Mouse (Mus musculus): ENCODE measurements at regions not wholly inside any gene's neighbourhood (a gene's known extent, or its start where the extent isn't known, plus 50 kb on each side); places are given as distances from the start of the nearest gene placed in this dataset.

GRCm38 (mm10) chr6:143412721-143413120 is 245.7 kb downstream of the Etnk1 start:
- no peak for DNase-seq (ENCODE audit: low spot score)
- WGBS: 95% methylated on average over 6 of the region's 6 CpGs

GRCm38 (mm10) chr6:143414590-143415382 is 247.8 kb downstream of the Etnk1 start:
- no peak overlapping the region for H3K4me3 ChIP-seq (ENCODE audit: low read depth, low read length)
- H3K4me1 ChIP-seq (ENCODE audit: control insufficient read depth, insufficient read depth, low read length): no peaks in the 10 kb centered on the region
- 85% methylated on average over 27 of the region's 27 CpGs for WGBS
- DNase-seq (ENCODE audit: low spot score): peak; percentile 67
- no peaks in the 10 kb centered on the region for H3K27me3 ChIP-seq (replicated peaks; ENCODE audit: control insufficient read depth, insufficient read depth, low read length)
- ATAC-seq: no peak
- no peak overlapping the region for H3K4me2 ChIP-seq (ENCODE audit: low read length)
- H3K9me3 ChIP-seq (replicated peaks; ENCODE audit: control insufficient read depth, low read length): no peaks in the 10 kb centered on the region; the same call in 1 of the 2 replicates
- no peaks in the 10 kb centered on the region for H3K36me3 ChIP-seq (ENCODE audit: control insufficient read depth, insufficient read depth, low read length)
- H3K9ac ChIP-seq (ENCODE audit: low read length): no peak overlapping the region
- peak overlapping the region; percentile 60; the same call in 1 of the 2 replicates for H3K27ac ChIP-seq (ENCODE audit: low read depth, low read length)

More at GRCm38 (mm10) chr6:143412721-143413120, 245.7 kb downstream of the Etnk1 start:
- no peaks in the 10 kb centered on the region; the same call in 1 of the 2 replicates for H3K9me3 ChIP-seq (replicated peaks; ENCODE audit: control insufficient read depth, low read length)
- ATAC-seq: no peak
- no peaks in the 10 kb centered on the region for H3K4me1 ChIP-seq (ENCODE audit: control insufficient read depth, insufficient read depth, low read length)
- no peak overlapping the region for H3K27ac ChIP-seq (ENCODE audit: low read depth, low read length)
- no peaks in the 10 kb centered on the region for H3K27me3 ChIP-seq (replicated peaks; ENCODE audit: control insufficient read depth, insufficient read depth, low read length)
- no peak overlapping the region for H3K4me3 ChIP-seq (ENCODE audit: low read depth, low read length)
- H3K36me3 ChIP-seq (ENCODE audit: control insufficient read depth, insufficient read depth, low read length): no peaks in the 10 kb centered on the region
- H3K9ac ChIP-seq (ENCODE audit: low read length): no peak overlapping the region
- H3K4me2 ChIP-seq (ENCODE audit: low read length): no peak overlapping the region

DNA sequence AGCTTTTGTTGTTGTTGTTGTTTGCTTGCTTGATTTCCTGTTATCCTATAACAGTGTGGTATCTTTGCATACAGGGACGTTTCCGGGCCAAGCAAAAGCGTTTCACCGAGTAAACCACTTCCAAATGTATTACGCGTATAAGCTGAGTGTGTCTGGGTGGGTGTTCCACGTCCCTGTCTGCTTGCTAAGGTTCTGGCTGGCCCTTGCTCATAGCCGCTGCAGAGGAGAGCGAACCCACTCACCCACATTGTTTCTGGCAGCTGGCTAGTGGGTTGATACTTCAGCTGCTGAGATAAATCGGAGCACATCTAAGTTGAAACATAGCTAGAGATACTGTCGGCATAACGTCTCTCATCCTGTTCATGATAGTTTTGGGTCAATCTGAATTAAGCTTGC is 248.4 kb downstream of the Etnk1 start:
- no peaks in the 10 kb centered on the region for H3K27me3 ChIP-seq (replicated peaks; ENCODE audit: control insufficient read depth, insufficient read depth, low read length)
- H3K9me3 ChIP-seq (replicated peaks; ENCODE audit: control insufficient read depth, low read length): no peaks in the 10 kb centered on the region; the same call in 1 of the 2 replicates
- no peak overlapping the region for H3K4me3 ChIP-seq (ENCODE audit: low read depth, low read length)
- H3K9ac ChIP-seq (ENCODE audit: low read length): no peak overlapping the region
- WGBS: 93% methylated on average over 12 of the region's 12 CpGs
- H3K4me1 ChIP-seq (ENCODE audit: control insufficient read depth, insufficient read depth, low read length): no peaks in the 10 kb centered on the region
- ATAC-seq (no peak), DNase-seq (ENCODE audit: low spot score) (no peak)
- no peaks in the 10 kb centered on the region for H3K36me3 ChIP-seq (ENCODE audit: control insufficient read depth, insufficient read depth, low read length)
- no peak overlapping the region for H3K4me2 ChIP-seq (ENCODE audit: low read length)
- H3K27ac ChIP-seq (ENCODE audit: low read depth, low read length): peak overlapping the region; percentile 60; the same call in 1 of the 2 replicates

DNA sequence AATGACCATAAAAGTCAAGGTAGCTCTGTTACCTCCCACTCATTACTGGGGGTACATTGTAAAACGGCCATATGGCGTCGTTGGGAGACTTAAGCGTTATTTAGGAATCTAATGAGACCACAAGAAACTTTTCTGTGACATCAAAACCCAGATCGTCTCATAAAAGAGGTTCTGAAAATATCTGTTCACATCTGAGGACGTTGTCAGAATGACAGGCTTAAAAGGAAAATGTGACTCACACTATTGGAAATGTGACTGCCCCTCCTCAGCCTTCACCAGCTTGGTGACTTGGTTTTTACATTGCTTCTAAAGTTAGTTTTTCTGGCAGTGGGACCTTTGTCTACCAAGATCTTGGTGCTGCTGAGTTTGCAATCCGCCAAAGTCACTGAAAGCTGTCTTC is 252.9 kb downstream of the Etnk1 start:
- Histone ChIP-seq H3K27ac (ENCODE audit: low read depth, low read length) (no peak overlapping the region), H3K27me3 (replicated peaks; ENCODE audit: control insufficient read depth, insufficient read depth, low read length) (no peaks in the 10 kb centered on the region), H3K9ac (ENCODE audit: low read length) (no peak overlapping the region), H3K9me3 (replicated peaks; ENCODE audit: control insufficient read depth, low read length) (no peaks in the 10 kb centered on the region; the same call in 1 of the 2 replicates), H3K4me2 (ENCODE audit: low read length) (no peak overlapping the region), H3K36me3 (ENCODE audit: control insufficient read depth, insufficient read depth, low read length) (no peaks in the 10 kb centered on the region), H3K4me1 (ENCODE audit: control insufficient read depth, insufficient read depth, low read length) (no peaks in the 10 kb centered on the region), H3K4me3 (ENCODE audit: low read depth, low read length) (no peak overlapping the region)
- 85% methylated on average over 7 of the region's 7 CpGs for WGBS
- ATAC-seq: no peak
- DNase-seq (ENCODE audit: low spot score): no peak

- no peak for ATAC-seq
- no peaks in the 10 kb centered on the region for H3K27me3 ChIP-seq (replicated peaks; ENCODE audit: control insufficient read depth, insufficient read depth, low read length)
- no peak overlapping the region for H3K4me2 ChIP-seq (ENCODE audit: low read length)
- 89% methylated on average over 14 of the region's 14 CpGs for WGBS
- no peak for DNase-seq (ENCODE audit: low spot score)
- H3K4me3 ChIP-seq (ENCODE audit: low read depth, low read length): no peak overlapping the region
- no peak overlapping the region for H3K9ac ChIP-seq (ENCODE audit: low read length)
- no peak overlapping the region for H3K27ac ChIP-seq (ENCODE audit: low read depth, low read length)
- no peaks in the 10 kb centered on the region for H3K4me1 ChIP-seq (ENCODE audit: control insufficient read depth, insufficient read depth, low read length)
- no peaks in the 10 kb centered on the region for H3K9me3 ChIP-seq (replicated peaks; ENCODE audit: control insufficient read depth, low read length)
- no peaks in the 10 kb centered on the region for H3K36me3 ChIP-seq (ENCODE audit: control insufficient read depth, insufficient read depth, low read length)
Observed at GRCm38 (mm10) chr6:143423026-143423425, 256.0 kb downstream of the Etnk1 start.

GRCm38 (mm10) chr6:143425182-143425829 is 258.3 kb downstream of the Etnk1 start:
- Histone ChIP-seq H3K27ac (ENCODE audit: low read depth, low read length) (no peak overlapping the region), H3K4me3 (ENCODE audit: low read depth, low read length) (no peak overlapping the region), H3K9ac (ENCODE audit: low read length) (no peak overlapping the region), H3K27me3 (replicated peaks; ENCODE audit: control insufficient read depth, insufficient read depth, low read length) (no peaks in the 10 kb centered on the region), H3K4me1 (ENCODE audit: control insufficient read depth, insufficient read depth, low read length) (no peaks in the 10 kb centered on the region), H3K9me3 (replicated peaks; ENCODE audit: control insufficient read depth, low read length) (no peaks in the 10 kb centered on the region), H3K36me3 (ENCODE audit: control insufficient read depth, insufficient read depth, low read length) (no peaks in the 10 kb centered on the region), H3K4me2 (ENCODE audit: low read length) (no peak overlapping the region)
- ATAC-seq (no peak), DNase-seq (ENCODE audit: low spot score) (no peak)
- 68% methylated on average over 17 of the region's 17 CpGs for WGBS

DNA sequence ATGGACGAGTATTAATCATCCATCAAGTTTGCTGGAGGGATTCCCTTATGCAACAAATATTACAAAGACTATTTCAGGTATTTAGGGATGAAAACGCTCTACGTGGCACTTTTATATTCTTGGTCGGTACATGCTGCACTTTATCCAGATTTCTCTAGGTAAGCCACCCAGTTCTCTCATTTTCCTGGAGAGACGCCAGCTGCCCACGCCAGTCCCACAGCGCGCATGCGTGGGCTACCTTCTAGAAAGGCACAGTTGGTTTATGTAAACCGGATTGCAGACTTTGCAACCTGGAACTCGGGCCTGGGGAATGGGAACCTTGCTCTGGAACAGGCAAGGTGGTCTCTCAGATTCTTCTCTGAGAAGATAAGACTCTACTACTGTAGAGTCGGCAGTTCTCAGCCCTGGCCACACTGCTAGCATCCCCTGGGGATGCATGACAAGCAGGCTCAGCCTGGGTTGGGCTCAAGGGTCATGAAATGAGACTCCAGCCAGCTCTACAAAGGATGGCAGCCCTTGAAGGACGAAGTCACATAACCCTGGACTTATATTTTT is 265.0 kb downstream of the Etnk1 start:
- ATAC-seq: no peak
- Histone ChIP-seq H3K4me1 (ENCODE audit: control insufficient read depth, insufficient read depth, low read length) (no peaks in the 10 kb centered on the region), H3K27me3 (replicated peaks; ENCODE audit: control insufficient read depth, insufficient read depth, low read length) (no peaks in the 10 kb centered on the region), H3K9ac (ENCODE audit: low read length) (no peak overlapping the region), H3K27ac (ENCODE audit: low read depth, low read length) (no peak overlapping the region), H3K4me2 (ENCODE audit: low read length) (no peak overlapping the region), H3K4me3 (ENCODE audit: low read depth, low read length) (no peak overlapping the region), H3K36me3 (ENCODE audit: control insufficient read depth, insufficient read depth, low read length) (no peaks in the 10 kb centered on the region), H3K9me3 (replicated peaks; ENCODE audit: control insufficient read depth, low read length) (no peaks in the 10 kb centered on the region)
- no peak for DNase-seq (ENCODE audit: low spot score)
- WGBS: 92% methylated on average over 13 of the region's 13 CpGs

DNA sequence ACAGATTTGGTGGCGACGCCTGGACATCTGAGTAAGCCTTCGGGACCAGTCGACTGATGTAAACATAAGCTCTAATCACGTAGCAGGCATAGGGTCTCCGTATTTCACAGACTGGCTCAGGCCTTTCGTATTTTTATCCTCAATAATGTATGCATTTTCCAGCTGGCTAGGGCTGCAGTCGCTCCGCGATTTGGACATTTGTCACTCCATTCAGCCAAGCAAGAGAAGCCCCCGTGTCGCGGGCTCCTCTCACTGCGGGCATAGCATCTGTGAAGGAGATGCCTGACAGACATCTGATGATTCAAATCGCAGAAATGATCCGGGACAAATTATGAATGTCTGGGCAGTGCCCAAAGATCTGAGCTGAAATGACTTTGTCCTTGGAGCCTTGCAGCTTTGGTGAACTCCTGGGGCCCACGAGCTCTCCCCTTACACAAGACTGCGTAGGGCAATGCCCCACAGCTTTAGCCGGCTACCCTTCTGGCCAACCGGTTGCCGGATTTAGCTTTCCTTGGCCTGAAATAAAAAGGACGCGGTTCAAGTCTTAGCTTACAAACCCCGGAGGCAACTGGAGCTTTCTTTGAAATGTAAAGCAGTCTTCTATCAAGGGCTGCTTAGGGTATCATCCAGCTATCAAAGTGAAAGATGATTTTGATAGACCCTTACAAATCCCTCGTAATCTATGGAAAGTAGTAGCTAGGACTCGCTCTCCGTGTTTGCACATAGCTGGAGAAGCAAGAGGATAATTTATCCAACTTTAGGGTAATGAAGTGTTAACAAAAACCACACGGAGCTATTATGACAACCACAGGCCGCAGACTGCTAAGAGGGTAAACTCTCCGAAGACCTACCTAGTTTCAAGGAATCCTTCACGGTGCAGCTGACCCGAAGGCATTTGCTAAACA is 270.6 kb downstream of the Etnk1 start:
- ATAC-seq (peak; percentile 50), DNase-seq (ENCODE audit: low spot score) (peak; percentile 46)
- H3K27ac ChIP-seq (ENCODE audit: low read depth, low read length): no peak overlapping the region; the same call in 1 of the 2 replicates
- H3K27me3 ChIP-seq (replicated peaks; ENCODE audit: control insufficient read depth, insufficient read depth, low read length): no peaks in the 10 kb centered on the region
- H3K9me3 ChIP-seq (replicated peaks; ENCODE audit: control insufficient read depth, low read length): no peaks in the 10 kb centered on the region
- no peaks in the 10 kb centered on the region for H3K36me3 ChIP-seq (ENCODE audit: control insufficient read depth, insufficient read depth, low read length)
- no peak overlapping the region for H3K9ac ChIP-seq (ENCODE audit: low read length)
- WGBS: 46% methylated on average over 32 of the region's 32 CpGs
- H3K4me2 ChIP-seq (ENCODE audit: low read length): peak overlapping the region; percentile 0; the same call in 1 of the 2 replicates
- H3K4me3 ChIP-seq (ENCODE audit: low read depth, low read length): no peak overlapping the region
- H3K4me1 ChIP-seq (ENCODE audit: control insufficient read depth, insufficient read depth, low read length): peaks cover 6% of the 10 kb centered on the region
